Mouse (Mus musculus) G1E (cell line): ENCODE data around the gene Pip4k2b. TPM values are rescaled to one million over a fixed set of nuclear protein-coding genes. Genes with fewer than 3 reads are reported as not detected.

ENCODE experiments used
- ATAC-seq: 2 replicates; pipeline ENCODE4 v1.8.0; 2016; ENCODE audit warnings: mild to moderate bottlenecking; ENCODE audit not compliant: insufficient number of reproducible peaks, poor library complexity, low FRiP score, severe bottlenecking; ENCODE audit errors: extremely low read depth
- DNase-seq: peaks from one replicate; pipeline ENCODE4 v3.0.0; 2012; ENCODE audit warnings: low spot score
- H3K27me3 ChIP-seq: 2 replicates; pipeline ENCODE4 v1.6.1; 2012; ENCODE audit warnings: mild to moderate bottlenecking, low read length, inconsistent platforms; ENCODE audit not compliant: insufficient read depth
- H3K36me3 ChIP-seq: replicated peaks from 2 replicates; pipeline ENCODE3; 2012; ENCODE audit warnings: mild to moderate bottlenecking, inconsistent platforms
- H3K4me1 ChIP-seq: 2 replicates; pipeline ENCODE4 v1.6.1; 2012; ENCODE audit warnings: low read depth, low read length, inconsistent platforms, mixed read lengths; ENCODE audit not compliant: insufficient read depth
- H3K4me3 ChIP-seq: 2 replicates; pipeline ENCODE4 v1.5.1; 2012; ENCODE audit warnings: low read depth, mild to moderate bottlenecking, inconsistent platforms, low read length, moderate library complexity, mixed read lengths
- H3K9me3 ChIP-seq: replicated peaks from 2 replicates; pipeline ENCODE4 v1.6.1; 2012; ENCODE audit warnings: inconsistent platforms
- CTCF ChIP-seq: IDR thresholded peaks from 2 replicates; pipeline ENCODE4 v1.5.1; 2012; ENCODE audit warnings: low read depth, low read length, inconsistent platforms, mixed read lengths
- GATA1 ChIP-seq: IDR thresholded peaks from 2 replicates; pipeline ENCODE4 v1.6.1; 2012; ENCODE audit warnings: borderline replicate concordance, low read length, inconsistent platforms, mixed read lengths
- GATA2 ChIP-seq: IDR thresholded peaks from 2 replicates; pipeline ENCODE4 v1.6.1; 2012; ENCODE audit warnings: low read depth, low read length, inconsistent platforms, borderline replicate concordance
- POLR2AphosphoS5 ChIP-seq: IDR thresholded peaks from 2 replicates; pipeline ENCODE4 v1.6.1; 2012; ENCODE audit warnings: low read depth, low read length, inconsistent platforms; ENCODE audit not compliant: insufficient replicate concordance
- TAL1 ChIP-seq: conservative IDR thresholded peaks from 2 replicates; pipeline ENCODE4 v1.6.1; 2012; ENCODE audit warnings: low read depth, low read length, inconsistent platforms, mixed read lengths
- polyA plus RNA-seq: library from polyadenylated mRNA; stranded (reverse); fragments of >175 nt; gene quantifications from 2 replicates; pipeline ENCODE4 v1.2.3, GENCODE M21; 2012
- total RNA-seq, 2 experiments: library from RNA; stranded (forward) in 1 of 2; stranded (reverse) in 1 of 2; fragments of 200-1000 nt in 1 of 2; fragments of >200 nt in 1 of 2; fragmentation: Nextera tagmentation in 1 of 2; gene quantifications; 2 replicates each; pipeline ENCODE4 v1.2.3; 2014 to 2017

The Pip4k2b gene
- total and polyA plus RNA-seq, 3 experiments = 16.7 to 25.6 (median 19.6) TPM

- ATAC-seq (no peak), DNase-seq (no peak)
- Histone ChIP-seq H3K27me3 (no peaks in the 10 kb centered on the region), H3K4me1 (0 out of 2 replicates have a peak, but pooled peaks cover 3% of the 10 kb centered on the region), H3K36me3 (peaks cover 94% of the 10 kb centered on the region), H3K9me3 (peaks cover 4% of the 10 kb centered on the region), H3K4me3 (no peak overlapping the region)
- TF ChIP-seq GATA2 (no peak), GATA1 (no peak), TAL1 (no peak), CTCF (no peak), POLR2AphosphoS5 (no peak)
Observed at GRCm38 (mm10) chr11:97717369-97718280, 26.9 kb downstream of the Pip4k2b start.

- 0 out of 2 replicates have a peak, but pooled peaks cover 3% of the 10 kb centered on the region for H3K4me1 ChIP-seq
- no peaks in the 10 kb centered on the region for H3K27me3 ChIP-seq
- no peaks in the 10 kb centered on the region for H3K9me3 ChIP-seq
- H3K4me3 ChIP-seq = no peak overlapping the region
- ATAC-seq (no peak), DNase-seq (no peak)
- peaks cover 94% of the 10 kb centered on the region for H3K36me3 ChIP-seq
- no peak for TF ChIP-seq CTCF
- TF ChIP-seq GATA2 = no peak
- TF ChIP-seq TAL1 = no peak
- no peak for TF ChIP-seq POLR2AphosphoS5
- no peak for TF ChIP-seq GATA1
Observed at GRCm38 (mm10) chr11:97716021-97716420, 28.5 kb downstream of the Pip4k2b start.

- no peak for ATAC-seq
- no peak for TF ChIP-seq GATA2
- TF ChIP-seq GATA1 = no peak
- no peak for TF ChIP-seq TAL1
- no peak for TF ChIP-seq POLR2AphosphoS5
- Histone ChIP-seq H3K27me3 (no peaks in the 10 kb centered on the region), H3K9me3 (no peaks in the 10 kb centered on the region), H3K36me3 (peaks cover 90% of the 10 kb centered on the region), H3K4me3 (no peak overlapping the region), H3K4me1 (peaks cover 3% of the 10 kb centered on the region; the same call in 1 of the 2 replicates)
- DNase-seq = no peak
Observed at GRCm38 (mm10) chr11:97714784-97715760, 29.4 kb downstream of the Pip4k2b start.

- Histone ChIP-seq H3K9me3 (no peaks in the 10 kb centered on the region), H3K27me3 (no peaks in the 10 kb centered on the region), H3K4me1 (peaks cover 3% of the 10 kb centered on the region; the same call in 1 of the 2 replicates), H3K36me3 (peaks cover 85% of the 10 kb centered on the region), H3K4me3 (no peak overlapping the region)
- ATAC-seq (no peak), DNase-seq (no peak)
- no peak for TF ChIP-seq TAL1
Observed at GRCm38 (mm10) chr11:97714356-97714755, 30.1 kb downstream of the Pip4k2b start.

GRCm38 (mm10) chr11:97713896-97714295, 30.6 kb downstream of the Pip4k2b start:
- TF ChIP-seq CTCF = no peak
- no peak for TF ChIP-seq GATA2
- no peak for TF ChIP-seq TAL1
- no peak for TF ChIP-seq POLR2AphosphoS5
- no peak for TF ChIP-seq GATA1
- no peak overlapping the region for H3K4me3 ChIP-seq
- ATAC-seq (no peak), DNase-seq (no peak)
- H3K27me3 ChIP-seq = no peaks in the 10 kb centered on the region
- peaks cover 3% of the 10 kb centered on the region; the same call in 1 of the 2 replicates for H3K4me1 ChIP-seq
- peaks cover 85% of the 10 kb centered on the region for H3K36me3 ChIP-seq
- H3K9me3 ChIP-seq = no peaks in the 10 kb centered on the region

- H3K9me3 ChIP-seq = no peaks in the 10 kb centered on the region
- ATAC-seq (no peak), DNase-seq (no peak)
- H3K27me3 ChIP-seq = no peaks in the 10 kb centered on the region
- H3K4me1 ChIP-seq = peaks cover 3% of the 10 kb centered on the region
- peaks cover 85% of the 10 kb centered on the region for H3K36me3 ChIP-seq
- no peak overlapping the region for H3K4me3 ChIP-seq
- no peak for TF ChIP-seq GATA2
Observed at GRCm38 (mm10) chr11:97712286-97712685, 32.2 kb downstream of the Pip4k2b start.
